Mouse (Mus musculus) kidney, postnatal 0 days (tissue): ENCODE measurements at regions not wholly inside any gene's neighbourhood (a gene's known extent, or its start where the extent isn't known, plus 50 kb on each side); places are given as distances from the start of the nearest gene placed in this dataset.

Source experiments
- ATAC-seq: fragments of 200-750 bp; cut with Nextera tagmentation; replicated peaks from 2 replicates; pipeline ENCODE4 v1.8.0; 2017; ENCODE audit warnings: low read depth, moderate number of reproducible peaks, moderate TSS enrichment, moderate library complexity; ENCODE audit not compliant: low FRiP score
- DNase-seq: peaks from one replicate; pipeline ENCODE4 v3.0.0-alpha.2; 2016; ENCODE audit warnings: low spot score
- H3K27ac ChIP-seq: fragments of 300-500 bp; sonication (generic); 2 replicates; pipeline ENCODE4 v1.5.1; 2014; ENCODE audit warnings: mild to moderate bottlenecking
- H3K27me3 ChIP-seq: fragments of 300-500 bp; sonication (generic); 2 replicates; pipeline ENCODE4 v1.6.1; 2014; ENCODE audit warnings: low read length, mixed read lengths; ENCODE audit not compliant: insufficient read depth
- H3K36me3 ChIP-seq: fragments of 300-500 bp; sonication (generic); 2 replicates; pipeline ENCODE4 v1.6.1; 2014; ENCODE audit warnings: low read length, mixed read lengths; ENCODE audit not compliant: insufficient read depth
- H3K4me1 ChIP-seq: fragments of 300-500 bp; sonication (generic); replicated peaks from 2 replicates; pipeline ENCODE4 v1.6.1; 2014; ENCODE audit warnings: antibody characterized with exemption, low read length, mixed read lengths; ENCODE audit not compliant: insufficient read depth
- H3K4me2 ChIP-seq: fragments of 300-500 bp; sonication (generic); 2 replicates; pipeline ENCODE4 v1.6.1; 2014; ENCODE audit warnings: mild to moderate bottlenecking, low read length, moderate library complexity, mixed read lengths
- H3K4me3 ChIP-seq: fragments of 300-500 bp; sonication (generic); replicated peaks from 2 replicates; pipeline ENCODE4 v1.5.1; 2014; ENCODE audit warnings: low read depth, low read length
- H3K9ac ChIP-seq: fragments of 300-500 bp; sonication (generic); 2 replicates; pipeline ENCODE4 v1.6.1; 2014; ENCODE audit warnings: low read depth, low read length
- H3K9me3 ChIP-seq: fragments of 300-500 bp; sonication (generic); replicated peaks from 2 replicates; pipeline ENCODE4 v1.6.1; 2016; ENCODE audit warnings: low read length, inconsistent platforms, mixed read lengths
- CTCF ChIP-seq: IDR thresholded peaks from 2 replicates; pipeline ENCODE4 v1.5.1; 2016; ENCODE audit warnings: antibody characterized with exemption, low read depth, mild to moderate bottlenecking, moderate library complexity
- WGBS: fragments of 180-500 bp; shearing (Covaris S2); extraction: QIAGEN DNeasy Blood & Tissue Kit; methylation state at CpG from one replicate; pipeline ENCODE4 v1.1.7; 2014; 5-methylcytosine and 5-hydroxymethylcytosine counted together

DNA sequence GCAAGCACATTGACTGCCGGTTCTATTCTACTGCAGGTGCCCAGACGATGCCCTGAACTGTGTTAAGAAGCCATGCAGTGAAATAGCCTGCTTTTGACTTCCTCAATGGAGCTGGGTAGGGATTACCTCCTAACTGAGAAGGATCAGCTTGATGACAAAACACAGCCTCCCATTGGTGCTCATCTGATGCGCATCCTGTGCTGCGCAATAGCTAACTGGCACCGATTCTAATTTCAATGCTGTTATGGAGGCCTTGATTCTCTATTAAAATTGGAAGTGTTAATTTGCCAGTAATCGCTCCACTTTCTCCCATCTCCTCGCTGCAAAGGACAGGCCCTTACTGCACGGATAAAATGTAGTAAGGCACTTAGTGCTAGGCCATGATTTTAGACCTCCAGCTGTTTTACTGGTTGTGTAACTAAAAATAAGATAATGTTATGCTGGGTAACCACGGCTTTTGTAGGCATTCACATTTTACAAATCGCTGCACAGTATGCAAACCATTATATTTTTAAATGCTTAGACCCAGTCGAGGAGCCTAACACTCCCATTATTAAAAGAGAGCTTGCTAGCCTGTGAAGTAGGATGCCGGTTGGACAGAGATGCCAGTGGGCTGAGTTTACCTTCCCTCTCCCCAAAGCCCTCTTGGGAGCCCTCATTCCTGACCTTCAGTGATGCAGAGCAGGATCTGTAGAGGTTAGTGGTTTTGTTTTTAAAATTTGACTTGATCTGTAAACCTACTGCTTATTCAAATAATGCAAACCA is 163.0 kb downstream of the Tfap2a start:
- no peaks in the 10 kb centered on the region for H3K27me3 ChIP-seq
- no peaks in the 10 kb centered on the region for H3K4me1 ChIP-seq
- no peak overlapping the region for H3K4me2 ChIP-seq
- 78% methylated on average over 12 of the region's 12 CpGs for WGBS
- H3K4me3 ChIP-seq, result no peak overlapping the region
- no peak for TF ChIP-seq CTCF
- H3K36me3 ChIP-seq, result no peaks in the 10 kb centered on the region
- no peak overlapping the region for H3K9ac ChIP-seq
- no peak overlapping the region for H3K27ac ChIP-seq
- DNase-seq, result no peak
- H3K9me3 ChIP-seq, result no peaks in the 10 kb centered on the region
- no peak for ATAC-seq

DNA sequence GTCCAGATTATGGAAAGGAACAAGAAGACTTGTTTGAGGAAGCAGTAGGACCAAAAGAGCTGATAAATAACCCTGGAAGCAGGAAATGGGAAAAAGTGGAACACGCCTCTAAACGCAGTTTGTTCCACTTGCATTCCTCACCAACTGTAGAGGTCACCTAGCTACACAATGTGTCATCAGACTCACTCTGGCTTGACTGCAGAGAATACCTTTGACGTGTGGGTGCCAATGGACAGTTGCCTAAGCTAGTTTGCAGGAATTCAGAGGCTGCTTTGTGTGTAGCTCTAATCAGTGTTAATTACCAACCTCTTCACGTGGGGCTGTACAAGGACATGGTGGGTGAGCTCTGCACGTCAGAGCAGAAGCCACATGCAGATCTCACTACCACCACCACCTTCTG is 168.7 kb downstream of the Tfap2a start:
- DNase-seq (peak; percentile 11), ATAC-seq (no peak; the same call in 1 of the 2 replicates)
- Histone ChIP-seq H3K27ac (no peak overlapping the region), H3K4me1 (no peaks in the 10 kb centered on the region), H3K4me2 (no peak overlapping the region), H3K4me3 (no peak overlapping the region), H3K9me3 (no peaks in the 10 kb centered on the region), H3K36me3 (no peaks in the 10 kb centered on the region), H3K27me3 (no peaks in the 10 kb centered on the region), H3K9ac (no peak overlapping the region)
- no peak for TF ChIP-seq CTCF
- WGBS, result 53% methylated on average over 5 of the region's 5 CpGs

DNA sequence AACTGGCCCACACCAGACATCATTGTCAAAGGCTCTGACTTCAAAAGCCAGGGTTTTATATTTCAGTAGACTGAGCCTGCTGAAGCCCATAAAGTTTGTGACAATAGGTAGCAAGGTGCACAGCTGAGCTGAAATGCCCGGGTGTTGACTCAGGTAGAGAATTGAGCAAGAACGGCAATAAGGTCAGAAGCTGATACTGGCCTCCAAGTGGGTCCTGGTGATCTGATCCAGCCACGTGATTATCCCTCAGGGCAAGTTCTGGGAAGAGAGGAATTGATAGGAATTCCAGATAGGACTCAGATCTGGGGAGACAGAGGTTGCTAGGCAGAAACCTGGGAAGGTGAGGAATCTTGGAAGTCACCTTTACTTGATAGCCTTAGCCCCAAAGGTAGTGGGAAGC is 170.4 kb downstream of the Tfap2a start:
- no peaks in the 10 kb centered on the region for H3K4me1 ChIP-seq
- H3K9ac ChIP-seq, result no peak overlapping the region
- H3K4me2 ChIP-seq, result no peak overlapping the region
- TF ChIP-seq CTCF, result no peak
- no peaks in the 10 kb centered on the region for H3K9me3 ChIP-seq
- H3K36me3 ChIP-seq, result no peaks in the 10 kb centered on the region
- no peaks in the 10 kb centered on the region for H3K27me3 ChIP-seq
- no peak overlapping the region for H3K4me3 ChIP-seq
- no peak for DNase-seq
- ATAC-seq, result no peak
- no peak overlapping the region for H3K27ac ChIP-seq
- 60% methylated on average over 3 of the region's 3 CpGs for WGBS

GRCm38 (mm10) chr13:40564351-40564750 is 173.8 kb downstream of the Tfap2a start:
- Histone ChIP-seq H3K9me3 (no peaks in the 10 kb centered on the region), H3K4me1 (no peaks in the 10 kb centered on the region), H3K4me3 (no peak overlapping the region), H3K27ac (no peak overlapping the region), H3K4me2 (no peak overlapping the region), H3K36me3 (no peaks in the 10 kb centered on the region), H3K9ac (no peak overlapping the region), H3K27me3 (no peaks in the 10 kb centered on the region)
- DNase-seq (peak; percentile 32), ATAC-seq (no peak)
- no peak for TF ChIP-seq CTCF

DNA sequence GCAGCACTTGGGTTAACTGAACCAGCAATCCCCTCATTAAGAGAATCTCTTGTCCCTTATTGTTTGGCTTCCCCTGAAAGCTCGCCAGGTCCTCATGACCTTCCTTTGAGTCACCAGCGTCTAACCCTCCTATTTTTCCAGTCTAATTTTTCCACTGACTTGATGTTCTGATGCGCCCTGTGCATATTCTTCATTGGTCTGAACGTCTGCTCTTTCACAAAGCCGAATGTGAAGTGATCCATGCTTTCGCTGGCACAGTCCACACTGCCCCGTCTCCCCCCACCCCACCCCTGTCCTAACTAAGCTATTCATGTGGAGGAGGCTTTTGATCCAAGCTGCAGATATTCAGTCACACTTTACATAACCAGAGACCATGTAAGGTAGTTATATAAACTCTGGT is 183.8 kb downstream of the Tfap2a start:
- Histone ChIP-seq H3K4me2 (no peak overlapping the region), H3K27me3 (no peaks in the 10 kb centered on the region), H3K4me1 (no peaks in the 10 kb centered on the region), H3K9ac (no peak overlapping the region), H3K36me3 (no peaks in the 10 kb centered on the region), H3K9me3 (no peaks in the 10 kb centered on the region), H3K27ac (no peak overlapping the region), H3K4me3 (no peak overlapping the region)
- ATAC-seq, result no peak
- 77% methylated on average over 7 of the region's 7 CpGs for WGBS
- TF ChIP-seq CTCF, result no peak
- DNase-seq, result no peak

DNA sequence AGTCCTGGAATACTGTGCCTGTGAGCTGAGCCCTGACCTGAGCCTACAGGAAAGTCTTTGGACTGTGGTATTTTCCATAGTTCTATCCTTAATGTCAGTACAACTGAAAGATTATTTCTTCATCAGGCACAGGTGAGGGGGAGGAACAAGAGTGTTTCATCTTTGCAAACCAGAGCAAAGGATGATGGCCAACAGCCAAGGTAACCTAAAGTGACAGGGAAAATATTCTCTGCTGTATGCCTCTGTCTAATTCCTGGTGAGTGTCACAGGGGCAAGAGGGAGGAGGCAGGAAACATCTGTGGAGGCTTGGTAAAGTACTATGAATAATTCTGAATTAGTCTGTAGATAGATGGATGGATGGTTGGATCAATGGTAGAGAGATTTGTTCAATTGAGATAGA is 164.3 kb upstream of the Ofcc1 start:
- TF ChIP-seq CTCF, result no peak
- Histone ChIP-seq H3K4me1 (no peaks in the 10 kb centered on the region), H3K27ac (no peak overlapping the region), H3K4me3 (no peak overlapping the region), H3K36me3 (no peaks in the 10 kb centered on the region), H3K27me3 (no peaks in the 10 kb centered on the region), H3K9me3 (no peaks in the 10 kb centered on the region), H3K4me2 (no peak overlapping the region), H3K9ac (no peak overlapping the region)
- DNase-seq, result no peak
- no peak for ATAC-seq

DNA sequence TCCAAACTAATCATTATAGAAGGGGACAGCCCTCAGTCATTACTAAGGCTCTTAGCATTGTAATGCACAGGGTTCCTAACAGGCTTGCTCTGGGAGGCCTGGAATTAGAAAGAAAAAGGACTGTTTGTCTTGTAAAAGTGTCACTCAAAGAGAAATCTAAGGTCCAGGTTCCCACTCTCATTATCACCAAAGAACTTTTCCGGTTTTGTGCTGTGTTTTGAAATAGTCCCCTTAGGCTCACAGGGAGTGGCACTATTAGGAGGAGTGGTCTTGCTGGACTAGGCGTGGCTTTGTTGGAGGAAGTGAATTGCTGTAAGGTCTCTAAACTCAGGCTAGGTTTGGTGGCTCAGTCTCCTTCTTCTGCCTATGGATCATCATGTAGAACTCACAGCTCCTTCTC is 161.9 kb upstream of the Ofcc1 start:
- H3K4me1 ChIP-seq, result no peaks in the 10 kb centered on the region
- no peaks in the 10 kb centered on the region for H3K36me3 ChIP-seq
- no peak overlapping the region for H3K9ac ChIP-seq
- H3K9me3 ChIP-seq, result no peaks in the 10 kb centered on the region
- ATAC-seq (no peak), DNase-seq (no peak)
- no peaks in the 10 kb centered on the region for H3K27me3 ChIP-seq
- WGBS, result 40% methylated on average over 2 of the region's 2 CpGs
- H3K27ac ChIP-seq, result no peak overlapping the region
- no peak for TF ChIP-seq CTCF
- H3K4me3 ChIP-seq, result no peak overlapping the region
- no peak overlapping the region for H3K4me2 ChIP-seq
